Mouse (Mus musculus) regulatory T cell (primary cell): ENCODE results near the gene Srpr.

Experiments used
- in situ Hi-C: fragments of 300-600 bp; cut with MboI, MseI; formaldehyde crosslinking; loops from one replicate; pipeline ENCODE4 v1.15.1; 2025; ENCODE audit warnings: high pct_unique_total_duplicates

Srpr gene

GRCm38 (mm10) chr9:35199772-35200471 lies at the start of gene Srpr, which contains the start of gene Tirap:
Gene Srpr, plus strand, starts transcription at chr9:35200175.
Gene Tirap, minus strand, starts transcription at chr9:35200291.
- in situ Hi-C loops, result no loop called here

- in situ Hi-C loops, result no loop called here
These were observed 47.1 kb upstream of the Srpr start for GRCm38 (mm10) chr9:35152923-35153322.

GRCm38 (mm10) chr9:35156002-35156710 lies 43.8 kb upstream of the Srpr start:
- in situ Hi-C loops, result no loop called here

- in situ Hi-C loops, result no loop called here
These were observed 43.1 kb upstream of the Srpr start for GRCm38 (mm10) chr9:35156862-35157261.

GRCm38 (mm10) chr9:35158477-35158876 lies 41.5 kb upstream of the Srpr start:
- in situ Hi-C loops, result no loop called here

- in situ Hi-C loops, result no loop called here
These were observed 39.3 kb upstream of the Srpr start for GRCm38 (mm10) chr9:35160662-35161061.

DNA sequence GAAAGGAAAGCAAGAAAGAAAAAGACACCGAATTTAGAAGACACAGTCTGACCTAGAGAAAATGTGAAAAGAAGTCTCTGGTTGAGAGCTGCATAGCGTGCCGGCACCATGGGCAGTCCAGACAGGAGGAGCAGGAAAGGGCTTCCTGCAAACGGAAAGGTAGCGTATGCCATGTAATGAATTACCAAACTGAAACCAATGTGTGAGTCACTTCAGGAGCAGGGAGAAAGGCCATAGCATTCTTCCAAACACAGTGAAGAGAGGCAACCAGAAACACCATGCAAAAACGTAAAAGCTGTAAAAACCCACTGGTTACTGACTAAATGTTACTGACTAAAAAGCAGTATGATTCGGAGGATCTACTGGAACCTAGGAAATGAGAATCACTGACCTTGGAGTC lies 38.3 kb upstream of the Srpr start:
- in situ Hi-C loops, result no loop called here

DNA sequence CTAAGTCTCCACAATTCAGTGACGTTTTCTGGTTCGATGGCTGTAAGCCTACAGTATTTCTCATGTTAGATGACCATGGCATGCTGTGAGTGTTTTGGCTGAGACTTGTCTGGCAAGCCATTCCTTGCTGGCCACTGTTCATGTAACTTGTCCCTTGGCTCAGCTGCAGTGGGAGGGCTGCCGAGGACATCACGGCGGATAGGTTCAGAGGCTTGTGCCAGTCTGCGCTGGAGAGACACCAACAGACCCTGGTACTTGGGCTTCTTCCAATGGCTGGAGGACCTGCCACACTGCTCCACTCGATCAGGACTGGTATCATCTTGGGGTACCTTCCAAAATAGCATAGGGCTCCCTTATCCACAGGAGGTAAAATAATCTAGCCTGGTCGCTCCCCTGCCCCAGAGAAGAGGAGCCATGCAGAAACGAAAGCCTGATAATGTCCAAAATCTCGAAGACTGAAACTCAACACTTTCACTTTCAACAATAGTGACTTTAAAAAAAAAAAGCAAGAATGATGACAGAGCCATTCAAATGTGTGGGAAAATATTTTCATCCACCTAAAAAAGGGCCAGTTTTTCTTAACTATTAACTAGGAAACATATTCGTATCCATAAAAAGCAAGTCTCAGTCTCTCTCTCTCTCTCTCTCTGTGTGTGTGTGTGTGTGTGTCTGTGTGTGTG lies 36.8 kb upstream of the Srpr start:
- in situ Hi-C loops, result no loop called here

GRCm38 (mm10) chr9:35164142-35164874 lies 35.7 kb upstream of the Srpr start:
- in situ Hi-C loops, result no loop called here

DNA sequence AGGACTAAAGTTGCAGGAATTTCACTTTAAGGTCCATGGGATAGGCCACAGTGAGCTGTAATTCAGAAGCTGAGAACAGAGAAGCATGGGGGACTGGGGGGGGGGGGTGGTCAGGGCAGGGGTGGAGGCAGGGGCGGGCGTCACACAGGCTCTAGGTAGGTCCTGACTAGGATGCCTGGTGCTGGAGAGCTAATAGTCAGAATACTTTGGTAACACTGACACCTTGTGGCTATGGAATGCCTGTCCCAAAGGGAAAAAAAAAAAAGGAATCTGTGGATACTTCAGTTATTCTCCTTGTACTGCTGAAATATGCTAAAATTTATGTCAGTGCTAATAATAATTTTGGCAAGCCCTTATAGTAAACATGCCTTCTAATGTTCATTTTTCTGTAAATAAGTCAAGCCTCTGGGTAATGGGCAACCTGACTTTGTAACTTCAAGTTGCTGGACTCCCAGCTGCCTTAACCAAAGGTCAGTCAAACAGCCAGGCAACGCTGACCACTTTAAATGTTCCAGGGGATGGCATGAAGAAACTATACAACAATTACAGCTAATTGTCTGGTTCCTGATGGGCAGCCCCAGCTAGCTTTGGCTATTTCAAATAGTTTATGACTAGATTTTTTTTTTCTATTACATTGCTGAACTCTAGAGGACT lies 33.7 kb upstream of the Srpr start:
- in situ Hi-C loops, result no loop called here

GRCm38 (mm10) chr9:35166798-35167635 lies 33.0 kb upstream of the Srpr start:
- in situ Hi-C loops, result no loop called here

DNA sequence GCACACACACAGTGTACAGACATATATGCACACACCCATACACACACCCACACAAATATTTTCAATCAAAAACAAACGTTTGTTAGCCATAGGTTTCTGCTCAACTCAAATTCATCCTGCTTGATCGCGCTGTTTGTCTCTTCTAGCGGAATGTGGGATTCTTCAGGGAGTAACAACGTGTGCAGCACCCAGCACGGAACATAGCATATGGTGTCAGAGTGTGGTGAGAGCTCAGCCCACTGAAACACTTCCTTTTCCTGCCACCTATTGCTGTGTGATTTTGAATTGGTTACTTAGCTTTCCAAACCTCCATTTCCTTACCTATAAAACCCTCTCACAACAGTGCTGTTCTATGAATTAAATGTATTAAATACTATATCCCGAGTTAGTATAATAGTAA lies 29.9 kb upstream of the Srpr start:
- in situ Hi-C loops, result no loop called here

DNA sequence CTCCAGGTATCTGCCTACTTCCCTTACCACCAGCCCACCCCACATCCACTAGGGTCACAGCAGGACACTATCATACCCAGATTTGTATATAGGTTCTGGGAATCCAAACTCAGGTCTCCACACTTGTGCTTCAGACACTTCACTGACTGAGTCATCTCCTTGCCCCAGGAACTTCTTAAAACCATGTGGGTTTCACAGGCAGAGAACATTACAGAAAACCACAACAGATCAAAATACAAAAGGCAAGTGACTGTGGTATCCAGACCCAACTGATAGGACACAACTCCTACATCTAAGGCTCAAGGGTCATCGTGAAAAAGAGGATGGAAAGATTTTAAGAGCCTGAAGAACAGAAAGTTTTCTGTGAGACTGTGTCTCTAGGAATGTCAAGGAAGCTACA lies 26.6 kb upstream of the Srpr start:
- in situ Hi-C loops, result no loop called here

GRCm38 (mm10) chr9:35175251-35176123 lies 24.5 kb upstream of the Srpr start, which contains the start of gene Dcps:
Gene Dcps, minus strand, starts transcription at chr9:35176061.
- in situ Hi-C loops, result no loop called here

- in situ Hi-C loops, result no loop called here
These were observed 23.8 kb upstream of the Srpr start for GRCm38 (mm10) chr9:35176124-35176659.

DNA sequence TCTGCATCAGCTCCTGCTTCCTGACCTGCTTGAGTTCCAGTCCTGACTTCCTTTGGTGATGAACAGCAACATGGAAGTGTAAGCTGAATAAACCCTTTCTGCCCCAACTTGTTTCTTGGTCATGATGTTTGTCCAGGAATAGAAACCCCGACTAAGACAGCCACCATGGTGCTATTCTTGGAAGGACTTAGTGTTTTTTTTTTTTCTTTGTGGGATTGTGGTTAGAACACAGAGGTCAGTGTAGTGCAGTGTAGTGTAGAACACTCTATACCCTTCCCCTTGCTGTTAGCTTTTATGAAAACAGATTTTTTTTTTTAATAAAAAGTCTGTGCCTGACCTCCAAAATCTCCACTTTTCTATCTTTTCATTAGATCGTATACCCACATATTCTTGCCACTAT lies 17.1 kb upstream of the Srpr start:
- in situ Hi-C loops, result no loop called here

- in situ Hi-C loops, result no loop called here
These were observed 16.6 kb upstream of the Srpr start for GRCm38 (mm10) chr9:35183359-35183758.

- in situ Hi-C loops, result no loop called here
These were observed 13.5 kb upstream of the Srpr start for GRCm38 (mm10) chr9:35186430-35186829.

- in situ Hi-C loops, result no loop called here
These were observed 12.5 kb upstream of the Srpr start for GRCm38 (mm10) chr9:35187351-35187903.
